Mouse (Mus musculus) midbrain, embryonic 15.5 days (tissue): ENCODE measurements around the gene Kmt2d. TPM values are rescaled to one million over a fixed set of nuclear protein-coding genes. Genes with fewer than 3 reads are reported as not detected.

ENCODE experiments used
- ATAC-seq: fragments of 200-750 bp; cut with Nextera tagmentation; replicated peaks from 2 replicates; pipeline ENCODE4 v1.8.0; 2017; ENCODE audit warnings: moderate TSS enrichment
- H3K27ac ChIP-seq: fragments of 300-500 bp; sonication (generic); 2 replicates; pipeline ENCODE4 v1.5.1; 2015; ENCODE audit warnings: mild to moderate bottlenecking, inconsistent platforms
- H3K27me3 ChIP-seq: fragments of 300-500 bp; sonication (generic); replicated peaks from 2 replicates; pipeline ENCODE4 v1.6.1; 2015; ENCODE audit warnings: inconsistent platforms
- H3K36me3 ChIP-seq: fragments of 300-500 bp; sonication (generic); replicated peaks from 2 replicates; pipeline ENCODE4 v1.6.1; 2015; ENCODE audit warnings: inconsistent platforms
- H3K4me1 ChIP-seq: fragments of 300-500 bp; sonication (generic); 2 replicates; pipeline ENCODE4 v1.6.1; 2015; ENCODE audit warnings: inconsistent platforms
- H3K4me2 ChIP-seq: fragments of 300-500 bp; sonication (generic); 2 replicates; pipeline ENCODE4 v1.6.1; 2015; ENCODE audit warnings: inconsistent platforms, mild to moderate bottlenecking, moderate library complexity
- H3K4me3 ChIP-seq: fragments of 300-500 bp; sonication (generic); 2 replicates; pipeline ENCODE4 v1.5.1; 2015; ENCODE audit warnings: mild to moderate bottlenecking, inconsistent platforms
- H3K9ac ChIP-seq: fragments of 300-500 bp; sonication (generic); 2 replicates; pipeline ENCODE4 v1.6.1; 2015; ENCODE audit warnings: mild to moderate bottlenecking, inconsistent platforms
- H3K9me3 ChIP-seq: fragments of 300-500 bp; sonication (generic); 2 replicates; pipeline ENCODE4 v1.6.1; 2016; ENCODE audit warnings: inconsistent platforms
- WGBS: fragments of 180-500 bp; shearing (Covaris S2); methylation state at CpG from one replicate; pipeline ENCODE4 v1.1.7; 2015; ENCODE audit warnings: mixed read lengths; 5-methylcytosine and 5-hydroxymethylcytosine counted together
- polyA plus RNA-seq: library from polyadenylated mRNA; unstranded; fragments of >200 nt; fragmentation: Nextera tagmentation; extraction: Ambion mirVana; gene quantifications from 2 replicates; pipeline ENCODE4 v1.2.1, GENCODE M21; 2015

Gene Kmt2d
- polyA plus RNA-seq, 1 experiment from 2014 or later = 13.5 TPM

DNA sequence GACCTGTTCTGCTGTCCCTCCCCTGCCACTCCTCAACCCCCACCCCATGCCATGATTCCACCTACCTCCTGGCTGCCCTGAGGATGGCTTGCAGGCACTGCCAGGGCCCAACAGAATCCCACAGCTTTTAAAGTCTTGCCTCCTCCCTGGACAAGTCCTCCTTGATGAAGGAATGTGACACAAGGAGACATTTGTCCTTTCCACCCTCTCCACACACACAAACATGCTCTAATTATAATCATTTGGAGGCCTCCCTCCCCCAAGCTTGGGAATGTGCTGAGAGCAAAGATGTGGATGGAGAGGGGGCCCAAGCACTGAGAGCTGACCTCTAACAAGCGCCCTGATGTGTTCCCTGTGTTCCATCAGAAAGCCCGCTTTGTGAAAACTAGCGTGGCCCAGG is 61.6 kb downstream of the Kmt2d start, which contains the start of gene Ddn:
TSS of gene Ddn (minus strand) at position 101 of the 400 bp plus-strand sequence.
- Histone ChIP-seq H3K27ac (0 out of 2 replicates have a peak within 1 kb of the TSS, but pooled peaks have one; percentile 11), H3K4me3 (peak within 1 kb of the TSS; percentile 48), H3K27me3 (peaks cover 60% of the 10 kb centered on the region), H3K9me3 (no peaks in the 10 kb centered on the region), H3K4me2 (peak within 1 kb of the TSS; percentile 79), H3K4me1 (peaks cover 46% of the 10 kb centered on the region), H3K36me3 (peaks cover 17% of the 10 kb centered on the region; the same call in 1 of the 2 replicates), H3K9ac (peak within 1 kb of the TSS; percentile 39; the same call in 1 of the 2 replicates)
- no peak for ATAC-seq
- WGBS = 68% methylated on average over 3 of the region's 3 CpGs

DNA sequence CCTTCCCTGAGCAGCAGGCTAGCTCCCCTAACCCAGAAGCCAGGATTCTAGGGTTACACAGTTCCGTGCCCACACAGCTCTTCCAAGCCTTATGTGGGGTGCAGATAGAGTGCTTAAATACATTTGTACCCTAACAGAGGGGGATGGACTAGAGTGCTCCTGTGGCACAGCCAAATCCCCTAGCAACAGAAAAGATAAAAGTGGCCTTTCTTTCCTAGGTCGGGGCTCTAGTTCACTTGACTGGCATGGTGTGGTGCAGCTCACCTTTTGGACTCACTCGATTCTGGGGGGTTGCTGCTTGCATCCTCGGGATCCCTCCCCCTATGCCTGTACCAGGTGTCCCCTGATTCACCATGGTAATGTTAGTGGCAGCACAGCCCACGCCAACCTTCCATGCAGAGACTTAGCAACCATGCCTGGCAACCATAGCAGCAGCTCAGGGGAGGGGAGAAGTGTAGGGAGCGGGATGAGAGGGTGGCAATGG is 62.3 kb downstream of the Kmt2d start:
- Histone ChIP-seq H3K27ac (0 out of 2 replicates have a peak overlapping the region, but pooled peaks have one; percentile 11), H3K9ac (peak overlapping the region; percentile 39; the same call in 1 of the 2 replicates), H3K9me3 (no peaks in the 10 kb centered on the region), H3K4me3 (peak overlapping the region; percentile 48), H3K27me3 (peaks cover 66% of the 10 kb centered on the region), H3K4me1 (peaks cover 53% of the 10 kb centered on the region), H3K4me2 (peak overlapping the region; percentile 79), H3K36me3 (peaks cover 12% of the 10 kb centered on the region; the same call in 1 of the 2 replicates)
- peak; percentile 44; the same call in 1 of the 2 replicates for ATAC-seq
- WGBS = 5% methylated on average over 6 of the region's 6 CpGs

GRCm38 (mm10) chr15:98807895-98808650 is 62.9 kb downstream of the Kmt2d start:
- peak; percentile 40; the same call in 1 of the 2 replicates for ATAC-seq
- peaks cover 54% of the 10 kb centered on the region for H3K4me1 ChIP-seq
- WGBS = under 1% methylated on average over 33 of the region's 34 CpGs

GRCm38 (mm10) chr15:98806809-98807770 is 63.9 kb downstream of the Kmt2d start:
- no peak for ATAC-seq
- Histone ChIP-seq H3K36me3 (no peaks in the 10 kb centered on the region), H3K27ac (no peak overlapping the region), H3K4me1 (peaks cover 54% of the 10 kb centered on the region), H3K4me2 (peak overlapping the region; percentile 79), H3K9ac (no peak overlapping the region), H3K4me3 (peak overlapping the region; percentile 48), H3K27me3 (peaks cover 82% of the 10 kb centered on the region), H3K9me3 (no peaks in the 10 kb centered on the region)
- under 1% methylated on average over 58 of the region's 58 CpGs for WGBS

More at GRCm38 (mm10) chr15:98807895-98808650, 62.9 kb downstream of the Kmt2d start:
- peaks cover 6% of the 10 kb centered on the region; the same call in 1 of the 2 replicates for H3K36me3 ChIP-seq
- H3K27ac ChIP-seq = 0 out of 2 replicates have a peak overlapping the region, but pooled peaks have one; percentile 11
- peak overlapping the region; percentile 39 for H3K9ac ChIP-seq
- H3K27me3 ChIP-seq = peaks cover 72% of the 10 kb centered on the region
- peak overlapping the region; percentile 48 for H3K4me3 ChIP-seq
- H3K4me2 ChIP-seq = peak overlapping the region; percentile 79
- H3K9me3 ChIP-seq = no peaks in the 10 kb centered on the region

DNA sequence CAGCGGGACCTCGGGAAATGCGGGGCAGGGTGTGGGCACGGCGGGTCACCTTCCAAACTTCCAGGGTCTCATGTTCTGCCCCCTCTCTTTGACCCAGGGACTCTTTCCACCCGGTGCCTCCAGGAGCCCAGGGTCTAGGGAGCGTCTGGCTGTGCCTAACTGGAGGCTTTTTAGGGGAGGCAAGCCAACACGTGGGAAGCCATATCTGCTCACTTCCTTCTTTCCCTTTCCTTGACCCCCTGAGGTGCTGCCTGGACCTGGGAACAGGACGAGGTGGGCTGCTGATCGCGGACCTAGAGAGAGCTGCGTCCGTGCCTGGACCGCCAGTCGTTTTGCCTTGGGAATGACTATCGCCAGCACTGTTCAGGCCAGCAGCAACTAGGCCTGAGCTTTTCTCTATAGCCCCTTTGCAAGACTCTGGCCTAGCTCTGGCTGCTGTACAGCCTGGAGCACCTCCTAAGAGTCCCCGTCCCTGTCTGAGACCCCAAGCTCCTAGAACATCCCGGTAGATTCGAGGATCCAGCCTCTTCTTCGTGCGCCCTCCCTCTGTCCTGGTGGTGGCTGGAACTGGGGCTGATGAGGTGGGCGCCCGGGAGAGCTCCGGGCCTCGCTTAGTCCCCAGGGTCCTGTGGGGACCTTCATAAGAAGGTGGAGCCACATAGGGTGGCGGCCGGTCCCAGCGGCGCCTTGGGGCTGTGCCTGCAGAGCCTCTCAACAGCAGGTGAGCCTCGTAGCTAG is 64.8 kb downstream of the Kmt2d start:
- no peak for ATAC-seq
- Histone ChIP-seq H3K36me3 (no peaks in the 10 kb centered on the region), H3K9ac (no peak overlapping the region), H3K4me3 (peak overlapping the region; percentile 48), H3K9me3 (no peaks in the 10 kb centered on the region), H3K27me3 (peaks cover 90% of the 10 kb centered on the region), H3K27ac (no peak overlapping the region), H3K4me1 (peaks cover 54% of the 10 kb centered on the region), H3K4me2 (peak overlapping the region; percentile 88)
- 4% methylated on average over 30 of the region's 30 CpGs for WGBS

- Histone ChIP-seq H3K27me3 (peaks cover 95% of the 10 kb centered on the region), H3K27ac (no peak overlapping the region)
These were observed 65.5 kb downstream of the Kmt2d start for GRCm38 (mm10) chr15:98805324-98806040.

DNA sequence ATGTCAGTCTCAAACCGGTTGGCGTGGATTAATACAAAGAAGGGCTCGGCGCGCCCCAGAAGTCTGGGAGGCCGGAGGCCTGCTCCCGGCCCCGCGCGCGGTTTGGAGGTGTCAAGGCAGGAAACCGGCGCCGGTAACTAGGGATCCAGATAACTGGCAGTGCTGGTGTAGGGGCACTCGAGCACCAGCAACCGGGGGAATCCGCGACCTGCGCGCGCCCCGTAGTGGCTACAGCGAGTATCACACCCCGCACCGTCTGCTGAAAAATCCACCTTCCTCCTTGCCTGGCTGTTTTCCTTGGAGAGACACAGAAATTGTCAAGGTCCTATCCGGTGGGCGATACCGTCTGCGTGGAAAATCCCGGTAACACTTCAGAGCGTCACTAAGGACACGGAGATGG is 67.0 kb downstream of the Kmt2d start:
- H3K4me1 ChIP-seq = peaks cover 53% of the 10 kb centered on the region
- H3K36me3 ChIP-seq = no peaks in the 10 kb centered on the region
- peak overlapping the region; percentile 44 for H3K4me2 ChIP-seq
- WGBS = under 1% methylated on average over 32 of the region's 32 CpGs
- peaks cover 97% of the 10 kb centered on the region for H3K27me3 ChIP-seq
- peak overlapping the region; percentile 24 for H3K4me3 ChIP-seq
- 0 out of 2 replicates have a peak overlapping the region, but pooled peaks have one; percentile 27 for H3K9ac ChIP-seq
- ATAC-seq = no peak
- H3K9me3 ChIP-seq = no peaks in the 10 kb centered on the region
- no peak overlapping the region for H3K27ac ChIP-seq

More at GRCm38 (mm10) chr15:98805324-98806040, 65.5 kb downstream of the Kmt2d start:
- Histone ChIP-seq H3K4me1 (peaks cover 54% of the 10 kb centered on the region), H3K36me3 (no peaks in the 10 kb centered on the region), H3K4me3 (peak overlapping the region; percentile 48), H3K9me3 (no peaks in the 10 kb centered on the region), H3K4me2 (peak overlapping the region; percentile 88), H3K9ac (peak overlapping the region; percentile 51)
- WGBS = under 1% methylated on average over 64 of the region's 64 CpGs
- ATAC-seq = peak; percentile 46; the same call in 1 of the 2 replicates

DNA sequence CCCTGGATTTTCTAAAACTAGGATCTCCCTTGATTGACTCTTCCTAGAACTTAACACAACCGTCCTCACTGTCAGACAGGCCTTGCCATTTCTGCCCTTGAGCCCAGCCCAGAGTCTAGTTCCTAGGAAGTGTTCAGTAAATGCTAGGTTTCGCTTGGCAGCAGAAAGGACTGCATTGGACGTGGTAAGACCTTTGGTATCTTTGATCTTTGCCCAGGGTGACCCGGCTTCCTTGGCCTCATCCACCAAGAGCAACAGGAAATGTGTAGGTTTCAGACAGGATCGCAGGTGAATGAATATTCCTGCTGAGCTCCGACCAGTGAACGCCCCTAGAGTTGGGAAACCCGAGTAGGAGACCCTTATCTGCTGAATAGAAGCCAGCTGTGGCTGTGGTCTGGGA is 68.1 kb downstream of the Kmt2d start:
- Histone ChIP-seq H3K27ac (no peak overlapping the region), H3K4me2 (no peak overlapping the region), H3K36me3 (no peaks in the 10 kb centered on the region), H3K9me3 (no peaks in the 10 kb centered on the region), H3K9ac (no peak overlapping the region), H3K27me3 (peaks cover 96% of the 10 kb centered on the region), H3K4me1 (peaks cover 48% of the 10 kb centered on the region), H3K4me3 (no peak overlapping the region)
- no peak for ATAC-seq
- 9% methylated on average over 8 of the region's 8 CpGs for WGBS

- Histone ChIP-seq H3K27ac (no peak overlapping the region), H3K36me3 (no peaks in the 10 kb centered on the region), H3K4me2 (no peak overlapping the region), H3K4me1 (peaks cover 28% of the 10 kb centered on the region), H3K4me3 (no peak overlapping the region), H3K9me3 (no peaks in the 10 kb centered on the region), H3K27me3 (peaks cover 92% of the 10 kb centered on the region), H3K9ac (no peak overlapping the region)
- ATAC-seq = no peak
- WGBS = 6% methylated on average over 12 of the region's 12 CpGs
These were observed 71.6 kb downstream of the Kmt2d start for GRCm38 (mm10) chr15:98799396-98799795.

DNA sequence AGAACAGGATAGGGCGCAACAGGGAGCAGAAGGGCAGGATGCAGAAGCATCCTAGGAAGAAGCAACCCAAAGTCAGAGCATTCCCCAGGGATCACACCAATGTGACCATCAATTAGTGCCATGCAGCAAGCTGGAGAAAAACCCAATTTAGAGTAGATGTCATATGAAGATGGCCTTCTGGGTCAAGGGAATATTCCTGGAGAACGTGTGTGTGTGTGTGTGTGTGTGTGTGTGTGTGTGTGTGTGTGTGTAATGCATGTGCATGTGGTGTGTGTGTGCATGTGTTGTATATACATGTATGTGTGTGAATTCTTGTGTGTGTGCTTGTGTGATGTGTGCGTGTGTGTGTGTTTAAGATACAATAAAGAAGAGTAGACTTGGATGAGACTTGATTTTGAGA is 72.1 kb downstream of the Kmt2d start:
- H3K4me2 ChIP-seq = no peak overlapping the region
- no peaks in the 10 kb centered on the region for H3K9me3 ChIP-seq
- H3K27ac ChIP-seq = no peak overlapping the region
- H3K36me3 ChIP-seq = no peaks in the 10 kb centered on the region
- H3K4me1 ChIP-seq = peaks cover 24% of the 10 kb centered on the region
- no peak overlapping the region for H3K9ac ChIP-seq
- H3K27me3 ChIP-seq = peaks cover 93% of the 10 kb centered on the region
- ATAC-seq = no peak
- no peak overlapping the region for H3K4me3 ChIP-seq
- 40% methylated on average over 3 of the region's 3 CpGs for WGBS
